In the genomic region with DNA sequence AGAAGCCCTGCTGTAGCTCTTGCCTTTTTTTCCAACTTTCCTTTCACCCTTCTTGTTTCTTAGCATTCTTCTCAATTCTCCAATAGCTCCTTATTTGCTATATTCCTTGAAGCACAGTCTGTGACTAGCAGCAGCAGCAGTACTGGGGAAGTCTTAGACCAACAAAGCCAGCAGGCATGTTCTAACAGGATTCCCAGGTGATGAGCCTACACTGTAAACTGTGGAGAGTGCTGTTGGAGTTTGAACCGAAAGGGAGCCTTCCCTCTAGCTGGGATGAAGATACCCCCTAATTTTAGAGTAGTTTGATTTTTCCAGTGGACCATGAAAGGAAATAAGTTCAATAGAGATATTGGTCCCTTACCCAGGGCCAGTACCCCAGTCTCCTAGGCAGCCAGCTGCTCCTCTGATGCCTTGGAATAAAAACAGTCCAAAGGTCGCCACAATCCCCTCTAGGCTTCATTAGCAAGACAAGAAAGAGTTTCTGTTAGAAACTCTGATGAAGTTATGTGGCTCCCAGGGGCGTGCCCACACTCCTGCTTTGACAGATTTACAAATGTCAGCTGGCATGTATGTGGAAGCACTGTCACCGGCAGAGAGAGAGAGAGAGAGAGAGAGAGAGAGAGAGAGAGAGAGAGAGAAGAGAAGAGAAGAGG, we compare ENCODE assay signal across 12 mouse cellular contexts. TPM values are rescaled to one million over a fixed set of nuclear protein-coding genes. Genes with fewer than 3 reads are reported as not detected.
DNase-seq lines count a peak whose midpoint lies in the region; ATAC-seq lines count a peak whose summit lies in the region.
"Had no signal": no experiment of that assay in that cellular context is flagged by ENCODE, and none has a peak within 500 bp of the region (broad histone marks: within the 10 kb centered on the region; RNA-seq: fewer than 3 reads in every experiment).

No protein-coding gene starts in this region.

- 14% methylated on average over 4 of the region's 4 CpGs for WGBS in limb, embryonic 12.5 days
- 12% methylated on average over 4 of the region's 4 CpGs for WGBS in limb, embryonic 10.5 days
- 13% methylated on average over 4 of the region's 4 CpGs for WGBS in embryonic facial prominence, embryonic 10.5 days

- H3K36me3 ChIP-seq in limb, embryonic 12.5 days = no peaks in the 10 kb centered on the region
- H3K36me3 ChIP-seq in limb, embryonic 10.5 days = no peaks in the 10 kb centered on the region
- no peaks in the 10 kb centered on the region for H3K36me3 ChIP-seq in embryonic facial prominence, embryonic 10.5 days (replicated peaks)
- H3K36me3 ChIP-seq: limb, embryonic 13.5 days; lung, embryonic 15.5 days had no signal

- H3K27ac ChIP-seq in limb, embryonic 12.5 days = peak overlapping the region; percentile 2; the same call in 1 of the 2 replicates
- no peak overlapping the region for H3K27ac ChIP-seq in limb, embryonic 10.5 days
- H3K27ac ChIP-seq in embryonic facial prominence, embryonic 10.5 days (replicated peaks) = 0 out of 2 replicates have a peak overlapping the region, but pooled peaks have one; percentile 3
- H3K27ac ChIP-seq: limb, embryonic 13.5 days; lung, embryonic 15.5 days had no signal

- no peak overlapping the region for H3K4me3 ChIP-seq in limb, embryonic 12.5 days (replicated peaks)
- H3K4me3 ChIP-seq in limb, embryonic 10.5 days = no peak overlapping the region
- no peak overlapping the region for H3K4me3 ChIP-seq in embryonic facial prominence, embryonic 10.5 days
- H3K4me3 ChIP-seq: limb, embryonic 13.5 days; lung, embryonic 15.5 days had no signal

- no peak for ATAC-seq in limb, embryonic 12.5 days (ENCODE audit: insufficient number of reproducible peaks, insufficient read depth, low FRiP score, low TSS enrichment, low read depth)

- 0 out of 2 replicates have a peak, but pooled peaks cover 3% of the 10 kb centered on the region for H3K4me1 ChIP-seq in limb, embryonic 12.5 days (replicated peaks)
- H3K4me1 ChIP-seq in limb, embryonic 10.5 days = peaks cover 17% of the 10 kb centered on the region
- H3K4me1 ChIP-seq in embryonic facial prominence, embryonic 10.5 days = peaks cover 18% of the 10 kb centered on the region

- H3K9ac ChIP-seq in limb, embryonic 12.5 days (replicated peaks) = no peak overlapping the region
- H3K9ac ChIP-seq: limb, embryonic 13.5 days; lung, embryonic 15.5 days had no signal

- no peak for DNase-seq in limb, embryonic 10.5 days (ENCODE audit: low spot score)
- DNase-seq in embryonic facial prominence, embryonic 10.5 days (ENCODE audit: low spot score) = no peak
- peak; percentile 67 for DNase-seq in mesoderm, embryonic 11.5 days (ENCODE audit: low read depth, low spot score)
- peak; percentile 13 for DNase-seq in yolk sac, embryonic 10.5 days (ENCODE audit: low spot score)
- no peak for DNase-seq in frontal cortex, postnatal 14 days (ENCODE audit: low spot score in 2 of 2)
- DNase-seq in right cerebral cortex, postnatal 10 days (ENCODE audit: low spot score in 2 of 2) = no peak
- DNase-seq: cerebellum, postnatal 25 days; retina, postnatal 1 day; thymus, postnatal 36 days had no signal

- H3K9me3 ChIP-seq in limb, embryonic 12.5 days = no peaks in the 10 kb centered on the region; the same call in 1 of the 2 replicates
- no peaks in the 10 kb centered on the region for H3K9me3 ChIP-seq in limb, embryonic 10.5 days (replicated peaks)
- no peaks in the 10 kb centered on the region for H3K9me3 ChIP-seq in embryonic facial prominence, embryonic 10.5 days
- H3K9me3 ChIP-seq: lung, embryonic 15.5 days had no signal

- no peak overlapping the region for H3K4me2 ChIP-seq in limb, embryonic 12.5 days
- H3K4me2 ChIP-seq: limb, embryonic 13.5 days; lung, embryonic 15.5 days had no signal

- H3K27me3 ChIP-seq in limb, embryonic 12.5 days = no peaks in the 10 kb centered on the region
- no peaks in the 10 kb centered on the region for H3K27me3 ChIP-seq in limb, embryonic 10.5 days (ENCODE audit: low read depth, poor library complexity, severe bottlenecking)
- H3K27me3 ChIP-seq in embryonic facial prominence, embryonic 10.5 days (replicated peaks; ENCODE audit: low read depth, poor library complexity, severe bottlenecking) = no peaks in the 10 kb centered on the region
- H3K27me3 ChIP-seq: limb, embryonic 13.5 days; lung, embryonic 15.5 days had no signal

RNA-seq across cellular contexts. Expression of gene Col15a1, which starts 46.7 kb away (rescaled TPM):
- 11.9 and 13.1 TPM in 2 replicates for polyA plus RNA-seq in limb, embryonic 12.5 days (2016; fragmentation: Nextera tagmentation; extraction: Ambion mirVana)
- 4.9 and 8.4 TPM in 2 replicates for polyA plus RNA-seq in limb, embryonic 10.5 days (2016; fragmentation: Nextera tagmentation; extraction: Ambion mirVana)
- polyA plus RNA-seq in embryonic facial prominence, embryonic 10.5 days (2016; fragmentation: Nextera tagmentation; extraction: Ambion mirVana) = 6.7 and 8.1 TPM in 2 replicates

Comparison
In these comparisons a context has a peak if more than half of its experiments do, and no peak if none do; other contexts are left out.
1. DNase-seq: peak in mesoderm, embryonic 11.5 days (single experiment) and yolk sac, embryonic 10.5 days (single experiment); none in limb, embryonic 10.5 days (single experiment), embryonic facial prominence, embryonic 10.5 days (single experiment), frontal cortex, postnatal 14 days (0 of 2) and right cerebral cortex, postnatal 10 days (0 of 2).